Mouse (Mus musculus) myocyte (in vitro differentiated cells): ENCODE results near the gene Lmna.

Experiments used
- CEBPB ChIP-seq: IDR thresholded peaks from 2 replicates; pipeline ENCODE4 v1.6.1; 2011; ENCODE audit warnings: mild to moderate bottlenecking, moderate library complexity; ENCODE audit not compliant: poor library complexity, insufficient read depth, severe bottlenecking
- E2F4 ChIP-seq: IDR thresholded peaks from one replicate; pipeline ENCODE4 v1.6.1; 2011; ENCODE audit warnings: mild to moderate bottlenecking, control low read depth, moderate library complexity; ENCODE audit not compliant: insufficient read depth
- MAX ChIP-seq: IDR thresholded peaks from one replicate; pipeline ENCODE4 v1.6.1; 2011; ENCODE audit warnings: low read depth, mild to moderate bottlenecking, control low read depth
- MYOG ChIP-seq, 3 experiments: IDR thresholded peaks; one replicate each; pipeline ENCODE4 v1.6.1; 2011; ENCODE audit warnings: control low read depth in 2 of 3, low read depth in 2 of 3, mild to moderate bottlenecking in 2 of 3; ENCODE audit not compliant: insufficient read length in 2 of 3, control insufficient read depth in 1 of 3, insufficient read depth in 1 of 3
- POLR2A ChIP-seq: IDR thresholded peaks from one replicate; pipeline ENCODE4 v1.6.1; 2011; ENCODE audit warnings: low read depth, mild to moderate bottlenecking, control low read depth, moderate library complexity; ENCODE audit not compliant: insufficient read length
- POLR2AphosphoS2 ChIP-seq: IDR thresholded peaks from one replicate; pipeline ENCODE4 v1.6.1; 2011; ENCODE audit warnings: low read depth, control low read depth; ENCODE audit not compliant: insufficient read length
- REST ChIP-seq: IDR thresholded peaks from one replicate; pipeline ENCODE4 v1.6.1; 2011; ENCODE audit warnings: mild to moderate bottlenecking, control low read depth, moderate library complexity; ENCODE audit not compliant: insufficient read depth, insufficient read length
- TCF12 ChIP-seq: IDR thresholded peaks from one replicate; pipeline ENCODE4 v1.6.1; 2011; ENCODE audit warnings: mild to moderate bottlenecking, control low read depth; ENCODE audit not compliant: poor library complexity, insufficient read depth, severe bottlenecking
- USF1 ChIP-seq: IDR thresholded peaks from one replicate; pipeline ENCODE4 v1.6.1; 2011; ENCODE audit warnings: low read depth, mild to moderate bottlenecking, control low read depth, moderate library complexity

GRCm38 (mm10) chr3:88552082-88552645, 42.4 kb upstream of the Lmna start:
- TF ChIP-seq MAX, result no peak
- TF ChIP-seq MYOG (IDR thresholded peaks at IDR 0.05; ENCODE audit: control insufficient read depth in 1 of 3, insufficient read depth in 1 of 3, insufficient read length in 2 of 3, low read depth in 2 of 3), result no peak
- TF ChIP-seq CEBPB, result no peak
- no peak for TF ChIP-seq POLR2A
- no peak for TF ChIP-seq USF1
- TF ChIP-seq TCF12, result no peak
- TF ChIP-seq POLR2AphosphoS2, result no peak
- no peak for TF ChIP-seq REST
- TF ChIP-seq E2F4, result no peak
